Mouse (Mus musculus): ENCODE measurements around the gene Rcl1. TPM values are rescaled to one million over a fixed set of nuclear protein-coding genes. Genes with fewer than 3 reads are reported as not detected.

The Rcl1 gene
- 16.0 and 18.0 TPM in 2 replicates for total RNA-seq (2014; rRNA removed)
- polyA plus RNA-seq (2015; fragmentation: Nextera tagmentation; extraction: Ambion mirVana) = 33.0 and 33.3 TPM in 2 replicates

GRCm38 (mm10) chr19:29100874-29101542, at the start of gene Rcl1:
Gene Rcl1 (plus strand): TSS chr19:29101375.
- Histone ChIP-seq H3K4me1 (ENCODE audit: insufficient read depth, low read length) (0 out of 2 replicates have a peak, but pooled peaks cover 3% of the 10 kb centered on the region), H3K9me3 (ENCODE audit: low read length) (no peaks in the 10 kb centered on the region), H3K27me3 (ENCODE audit: insufficient read depth, low read length) (no peaks in the 10 kb centered on the region), H3K36me3 (ENCODE audit: insufficient read depth, low read length) (no peaks in the 10 kb centered on the region), H3K27ac (peak within 1 kb of the TSS; percentile 56), H3K4me2 (ENCODE audit: low read depth, low read length) (peak within 1 kb of the TSS; percentile 86), H3K9ac (replicated peaks; ENCODE audit: low read length) (peak within 1 kb of the TSS; percentile 76), H3K4me3 (ENCODE audit: low read length) (peak within 1 kb of the TSS; percentile 93)
- DNase-seq (ENCODE audit: low spot score) (peak; percentile 99), ATAC-seq (peak; percentile 100)
- WGBS = 1% methylated on average over 54 of the region's 58 CpGs
- TF ChIP-seq CTCF (IDR thresholded peaks at IDR 0.05; ENCODE audit: low read depth) = no peak

GRCm38 (mm10) chr19:29052786-29053185, 48.4 kb upstream of the Rcl1 start:
- Histone ChIP-seq H3K4me1 (ENCODE audit: insufficient read depth, low read length) (no peaks in the 10 kb centered on the region), H3K36me3 (ENCODE audit: insufficient read depth, low read length) (no peaks in the 10 kb centered on the region), H3K9ac (replicated peaks; ENCODE audit: low read length) (no peak overlapping the region), H3K27ac (no peak overlapping the region), H3K4me3 (ENCODE audit: low read length) (no peak overlapping the region), H3K9me3 (ENCODE audit: low read length) (no peaks in the 10 kb centered on the region), H3K4me2 (ENCODE audit: low read depth, low read length) (no peak overlapping the region), H3K27me3 (ENCODE audit: insufficient read depth, low read length) (no peaks in the 10 kb centered on the region)
- TF ChIP-seq CTCF (IDR thresholded peaks at IDR 0.05; ENCODE audit: low read depth) = no peak
- no peak for ATAC-seq
- WGBS = 94% methylated on average over 12 of the region's 12 CpGs
- no peak for DNase-seq (ENCODE audit: low spot score)

GRCm38 (mm10) chr19:29054594-29054993, 46.6 kb upstream of the Rcl1 start:
- WGBS = 84% methylated on average over 6 of the region's 6 CpGs
- Histone ChIP-seq H3K27me3 (ENCODE audit: insufficient read depth, low read length) (no peaks in the 10 kb centered on the region), H3K9me3 (ENCODE audit: low read length) (no peaks in the 10 kb centered on the region), H3K4me2 (ENCODE audit: low read depth, low read length) (no peak overlapping the region), H3K27ac (no peak overlapping the region), H3K4me1 (ENCODE audit: insufficient read depth, low read length) (no peaks in the 10 kb centered on the region), H3K9ac (replicated peaks; ENCODE audit: low read length) (no peak overlapping the region), H3K36me3 (ENCODE audit: insufficient read depth, low read length) (no peaks in the 10 kb centered on the region), H3K4me3 (ENCODE audit: low read length) (no peak overlapping the region)
- DNase-seq (ENCODE audit: low spot score) = no peak
- no peak for TF ChIP-seq CTCF (IDR thresholded peaks at IDR 0.05; ENCODE audit: low read depth)
- ATAC-seq = no peak

- no peaks in the 10 kb centered on the region for H3K4me1 ChIP-seq (ENCODE audit: insufficient read depth, low read length)
- no peak overlapping the region for H3K27ac ChIP-seq
- H3K9ac ChIP-seq (replicated peaks; ENCODE audit: low read length) = no peak overlapping the region
- H3K4me3 ChIP-seq (ENCODE audit: low read length) = no peak overlapping the region
- no peak overlapping the region for H3K4me2 ChIP-seq (ENCODE audit: low read depth, low read length)
- WGBS = 83% methylated on average over 4 of the region's 4 CpGs
- H3K27me3 ChIP-seq (ENCODE audit: insufficient read depth, low read length) = no peaks in the 10 kb centered on the region
- TF ChIP-seq CTCF (IDR thresholded peaks at IDR 0.05; ENCODE audit: low read depth) = no peak
- ATAC-seq (no peak), DNase-seq (ENCODE audit: low spot score) (no peak)
- H3K36me3 ChIP-seq (ENCODE audit: insufficient read depth, low read length) = no peaks in the 10 kb centered on the region
- no peaks in the 10 kb centered on the region for H3K9me3 ChIP-seq (ENCODE audit: low read length)
Measured at GRCm38 (mm10) chr19:29055469-29055868, 45.7 kb upstream of the Rcl1 start.

- Histone ChIP-seq H3K4me3 (ENCODE audit: low read length) (no peak overlapping the region), H3K27ac (no peak overlapping the region), H3K9me3 (ENCODE audit: low read length) (no peaks in the 10 kb centered on the region), H3K4me1 (ENCODE audit: insufficient read depth, low read length) (no peaks in the 10 kb centered on the region), H3K4me2 (ENCODE audit: low read depth, low read length) (no peak overlapping the region), H3K27me3 (ENCODE audit: insufficient read depth, low read length) (no peaks in the 10 kb centered on the region), H3K9ac (replicated peaks; ENCODE audit: low read length) (no peak overlapping the region), H3K36me3 (ENCODE audit: insufficient read depth, low read length) (no peaks in the 10 kb centered on the region)
- no peak for ATAC-seq
- no peak for TF ChIP-seq CTCF (IDR thresholded peaks at IDR 0.05; ENCODE audit: low read depth)
- WGBS = 89% methylated on average over 5 of the region's 5 CpGs
- no peak for DNase-seq (ENCODE audit: low spot score)
Measured at GRCm38 (mm10) chr19:29058741-29059140, 42.4 kb upstream of the Rcl1 start.

- 87% methylated on average over 2 of the region's 2 CpGs for WGBS
Measured at GRCm38 (mm10) chr19:29059688-29060087, 41.5 kb upstream of the Rcl1 start.

GRCm38 (mm10) chr19:29060299-29060698, 40.9 kb upstream of the Rcl1 start:
- no peak overlapping the region for H3K4me3 ChIP-seq (ENCODE audit: low read length)
- H3K27ac ChIP-seq = no peak overlapping the region
- H3K36me3 ChIP-seq (ENCODE audit: insufficient read depth, low read length) = no peaks in the 10 kb centered on the region
- H3K9me3 ChIP-seq (ENCODE audit: low read length) = no peaks in the 10 kb centered on the region
- no peaks in the 10 kb centered on the region for H3K4me1 ChIP-seq (ENCODE audit: insufficient read depth, low read length)
- H3K9ac ChIP-seq (replicated peaks; ENCODE audit: low read length) = no peak overlapping the region
- TF ChIP-seq CTCF (IDR thresholded peaks at IDR 0.05; ENCODE audit: low read depth) = no peak
- DNase-seq (ENCODE audit: low spot score) (no peak), ATAC-seq (no peak)
- H3K27me3 ChIP-seq (ENCODE audit: insufficient read depth, low read length) = no peaks in the 10 kb centered on the region
- H3K4me2 ChIP-seq (ENCODE audit: low read depth, low read length) = no peak overlapping the region
- WGBS = 33% methylated on average over 6 of the region's 6 CpGs

More at GRCm38 (mm10) chr19:29059688-29060087, 41.5 kb upstream of the Rcl1 start:
- H3K27me3 ChIP-seq (ENCODE audit: insufficient read depth, low read length) = no peaks in the 10 kb centered on the region
- no peak overlapping the region for H3K9ac ChIP-seq (replicated peaks; ENCODE audit: low read length)
- TF ChIP-seq CTCF (IDR thresholded peaks at IDR 0.05; ENCODE audit: low read depth) = no peak
- no peaks in the 10 kb centered on the region for H3K36me3 ChIP-seq (ENCODE audit: insufficient read depth, low read length)
- ATAC-seq (no peak), DNase-seq (ENCODE audit: low spot score) (no peak)
- no peaks in the 10 kb centered on the region for H3K4me1 ChIP-seq (ENCODE audit: insufficient read depth, low read length)
- no peak overlapping the region for H3K4me2 ChIP-seq (ENCODE audit: low read depth, low read length)
- no peak overlapping the region for H3K4me3 ChIP-seq (ENCODE audit: low read length)
- no peaks in the 10 kb centered on the region for H3K9me3 ChIP-seq (ENCODE audit: low read length)
- H3K27ac ChIP-seq = no peak overlapping the region

Measured in hindbrain, postnatal 0 days (tissue).